Mouse (Mus musculus) E14TG2a.4 (cell line): ENCODE data around the gene Prelid3b.

Source experiments
- CTCF ChIP-seq: conservative IDR thresholded peaks from 2 replicates; pipeline ENCODE4 v1.5.1; 2014; ENCODE audit warnings: low read length
- POU5F1 ChIP-seq: IDR thresholded peaks from 2 replicates; pipeline ENCODE4 v1.6.1; 2014; ENCODE audit warnings: low read length, borderline replicate concordance

- TF ChIP-seq CTCF (no peak), POU5F1 (no peak)
These were observed 34.0 kb downstream of the Prelid3b start, which contains the start of gene Ctsz for GRCm38 (mm10) chr2:174438737-174439449.
